Mouse (Mus musculus) ES-Bruce4 (cell line): ENCODE data around the gene Ubap2l.

Experiments
- CTCF ChIP-seq: IDR thresholded peaks from one replicate; pipeline ENCODE4 v1.8.1; 2011; ENCODE audit warnings: low read depth, low read length
- POLR2A ChIP-seq: IDR thresholded peaks from one replicate; pipeline ENCODE4 v1.8.1; 2011; ENCODE audit warnings: low read length; ENCODE audit not compliant: insufficient read depth

GRCm38 (mm10) chr3:89999090-89999489 lies 53.3 kb downstream of the Ubap2l start:
- TF ChIP-seq POLR2A (no peak), CTCF (no peak)
